Mouse (Mus musculus): ENCODE results near the gene Arhgap17.

Gene Arhgap17

DNA sequence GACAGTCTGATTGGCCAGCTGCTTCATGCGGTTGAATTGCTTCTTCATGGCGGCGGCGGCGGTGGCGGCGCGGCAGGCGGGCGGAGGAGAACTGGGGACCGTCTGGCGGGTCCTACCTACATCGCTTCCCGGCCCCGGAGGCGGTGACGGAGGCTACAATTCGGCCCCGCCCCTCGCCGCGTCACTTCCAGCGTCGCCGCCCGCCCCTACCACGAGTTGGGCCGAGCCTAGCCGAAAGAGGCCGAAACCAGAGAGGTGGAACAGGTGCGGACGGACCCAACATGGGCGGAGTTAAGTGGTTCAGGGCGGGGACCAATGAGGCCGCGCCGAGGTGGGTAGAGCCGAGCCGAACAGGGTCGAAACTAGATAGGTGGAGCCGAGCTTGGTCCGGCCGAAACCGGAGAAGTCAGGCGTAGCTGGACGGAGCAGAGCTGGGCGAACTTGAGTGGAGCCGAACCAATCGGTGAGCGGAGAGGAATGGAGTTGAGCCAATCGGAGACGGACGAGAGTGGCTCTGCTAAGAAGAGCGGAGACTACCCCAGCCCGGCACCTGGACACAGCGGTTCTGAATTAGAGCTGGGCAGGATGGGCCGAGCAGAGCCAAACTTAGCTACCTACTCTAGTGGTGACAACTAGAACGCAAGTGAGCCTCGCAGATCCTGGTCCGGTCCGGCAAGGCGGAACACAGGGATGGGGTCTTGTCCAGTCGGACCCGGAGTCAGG, at the start of gene Arhgap17, which contains the start of gene Lcmt1:
Gene Arhgap17, minus strand, starts transcription at position 157 of the 723 bp plus-strand sequence.
Gene Lcmt1, plus strand, starts transcription at position 26 of the 723 bp plus-strand sequence.
- peak; percentile 94 to 95 for DNase-seq (ENCODE audit: low spot score in 2 of 2)

DNA sequence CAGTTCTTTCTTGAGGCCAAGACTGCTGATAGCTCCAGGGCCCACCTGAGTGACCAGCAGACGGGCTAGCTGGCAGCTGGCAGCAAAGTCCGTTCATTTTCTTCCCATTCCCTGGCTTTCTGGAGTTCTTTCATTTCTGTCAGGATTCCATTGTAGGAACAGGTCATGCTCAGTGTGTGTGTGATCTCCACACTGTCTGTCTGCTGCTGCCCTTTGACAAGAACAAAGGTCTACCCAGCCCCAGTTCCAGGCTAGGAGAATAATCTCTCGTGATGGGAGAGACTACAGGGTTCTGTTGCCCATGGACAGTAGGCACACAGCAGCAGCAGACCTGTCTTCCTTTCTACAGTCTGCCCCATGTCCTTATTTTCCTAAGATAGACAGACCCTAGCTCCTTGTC, 47.9 kb upstream of the Arhgap17 start:
- no peak for DNase-seq (ENCODE audit: low spot score in 2 of 2)

DNA sequence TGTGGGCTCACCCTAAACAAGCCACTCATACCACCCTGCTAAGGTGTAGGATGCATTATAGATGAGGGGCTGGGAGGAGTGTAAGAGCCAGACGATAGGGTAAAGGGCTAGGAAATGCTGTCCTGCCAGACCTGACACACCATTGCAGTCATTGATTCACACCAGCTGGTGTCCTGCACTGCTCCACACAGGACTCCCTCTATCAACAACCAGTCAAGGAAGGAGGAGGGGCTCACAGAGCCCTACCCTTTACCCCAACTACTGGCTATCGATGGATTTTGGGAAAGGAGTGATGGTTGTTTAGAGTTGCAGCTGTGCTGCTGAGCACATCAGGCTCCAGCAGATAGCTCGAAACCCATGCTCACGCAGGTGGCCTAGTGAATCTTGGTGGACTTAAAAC, 47.1 kb upstream of the Arhgap17 start:
- DNase-seq (ENCODE audit: low spot score in 2 of 2): no peak

DNA sequence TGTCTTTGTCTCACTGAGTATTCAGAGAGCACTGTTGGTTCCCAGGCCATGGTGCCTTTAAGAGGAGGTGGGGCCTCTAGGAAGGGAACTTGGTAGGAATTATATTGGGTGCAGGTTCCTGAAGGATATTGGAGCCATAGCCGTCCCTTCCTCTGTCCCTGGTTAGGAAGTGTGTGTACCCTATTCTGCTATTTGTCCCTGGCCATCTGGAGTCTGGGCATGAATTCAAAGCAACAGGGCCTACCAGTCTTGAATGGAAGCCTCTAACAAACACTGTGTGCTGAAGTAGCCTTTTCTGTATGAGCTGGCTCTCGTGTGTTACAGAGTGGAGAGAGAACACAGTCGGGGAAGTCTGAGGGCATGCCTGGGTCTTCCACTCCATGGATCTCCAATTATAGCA, 42.4 kb upstream of the Arhgap17 start:
- DNase-seq (ENCODE audit: low spot score in 2 of 2): peak in 1 of 2 experiments; percentile 9

DNA sequence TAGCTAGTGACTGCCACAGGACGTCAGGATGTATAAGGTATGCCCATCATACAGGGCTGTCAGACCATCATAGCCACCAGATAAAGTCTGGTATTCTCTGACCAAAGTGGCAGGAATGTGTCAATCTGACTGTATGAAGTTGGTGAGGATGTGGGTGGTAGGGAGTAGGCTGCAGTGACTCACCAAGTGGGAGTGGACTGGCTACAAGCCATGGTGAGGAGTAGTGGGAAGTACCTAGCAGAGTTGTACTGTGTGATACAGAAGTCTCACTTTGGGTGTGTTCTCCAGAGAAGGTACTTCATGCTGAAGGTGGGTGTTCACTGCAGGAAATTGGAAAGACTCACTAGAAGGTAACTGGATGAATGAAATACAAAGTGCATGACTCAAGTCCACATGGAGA, 41.4 kb upstream of the Arhgap17 start:
- DNase-seq (ENCODE audit: low spot score in 2 of 2): peak; percentile 61 to 72

DNA sequence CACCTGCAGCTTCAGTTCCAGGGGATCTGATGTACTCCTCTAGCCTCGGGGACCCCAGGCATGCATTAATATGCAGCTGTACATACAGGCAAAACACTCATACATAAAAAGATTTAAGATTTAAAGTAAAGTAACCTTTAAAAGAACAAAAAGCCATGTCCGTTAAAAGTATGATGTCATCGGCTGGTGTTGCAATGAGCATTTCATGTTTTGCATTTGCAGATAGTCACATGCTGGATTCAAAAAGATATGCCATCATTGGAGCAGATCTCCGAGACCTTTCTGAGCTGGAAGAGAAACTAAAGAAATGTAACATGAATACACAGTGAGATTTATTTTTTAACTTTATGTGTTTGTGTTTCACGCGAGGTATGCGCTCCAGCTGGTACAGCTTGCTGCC, 40.8 kb upstream of the Arhgap17 start:
- no peak for DNase-seq (ENCODE audit: low spot score in 2 of 2)

DNA sequence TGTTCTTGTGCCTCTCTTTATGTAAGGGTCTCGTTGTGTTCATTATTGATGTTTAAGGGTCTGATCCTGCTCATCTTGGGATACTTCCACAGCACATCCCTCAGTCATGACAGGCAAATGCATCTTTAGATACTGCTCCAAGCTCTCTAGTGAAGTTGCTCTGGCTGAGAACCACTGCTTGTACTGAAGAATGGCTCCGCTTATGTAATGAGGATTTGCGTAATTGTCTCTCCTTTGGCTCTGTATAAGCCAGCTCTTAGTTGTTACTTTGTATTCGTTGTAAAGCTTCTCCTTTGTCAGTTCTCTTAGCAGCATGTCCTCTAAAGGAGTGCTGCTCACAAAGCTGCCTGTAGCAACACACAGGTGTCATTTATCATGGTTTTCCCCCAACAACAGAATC, 37.3 kb upstream of the Arhgap17 start:
- no peak for DNase-seq (ENCODE audit: low spot score in 2 of 2)

DNA sequence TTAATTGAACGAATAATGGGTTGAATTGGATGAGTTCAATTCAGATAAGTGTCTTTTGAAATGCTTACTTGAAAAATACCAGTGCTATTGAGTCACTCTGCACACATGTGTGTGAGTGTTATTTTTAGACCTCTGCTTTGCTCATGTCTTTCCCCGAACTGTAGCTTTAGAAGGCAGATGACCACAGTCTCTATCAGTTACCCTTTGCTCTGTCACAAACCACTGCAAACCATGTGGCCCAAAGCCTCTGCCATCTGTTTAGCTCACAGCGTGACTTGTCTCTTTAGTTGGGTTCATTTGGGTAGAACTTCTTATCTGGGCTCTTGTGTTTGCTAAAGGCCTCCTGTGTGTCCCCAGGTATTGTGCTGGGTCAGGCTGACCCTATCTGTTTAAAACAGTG, 35.9 kb upstream of the Arhgap17 start:
- no peak for DNase-seq (ENCODE audit: low spot score in 2 of 2)

DNA sequence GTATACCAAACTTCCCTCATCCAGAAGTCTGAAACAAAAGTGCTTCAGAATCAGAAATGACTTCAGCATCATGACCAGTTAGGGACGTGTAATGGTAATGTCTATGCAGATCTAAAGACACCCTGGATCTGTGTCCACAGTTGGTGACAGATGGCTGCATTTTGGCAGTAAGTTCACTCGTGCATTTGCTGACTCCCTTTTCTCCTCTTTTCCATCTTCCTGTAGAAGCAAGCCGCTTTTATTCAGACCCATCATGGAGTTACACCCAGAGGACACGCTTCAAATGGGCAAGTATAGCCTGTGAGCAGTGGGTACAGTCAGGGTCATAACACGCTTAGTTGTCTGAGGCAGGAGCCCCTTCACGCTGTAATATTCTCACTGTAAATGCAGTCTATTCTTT, 34.5 kb upstream of the Arhgap17 start:
- peak in 1 of 2 experiments; percentile 10 for DNase-seq (ENCODE audit: low spot score in 2 of 2)

DNA sequence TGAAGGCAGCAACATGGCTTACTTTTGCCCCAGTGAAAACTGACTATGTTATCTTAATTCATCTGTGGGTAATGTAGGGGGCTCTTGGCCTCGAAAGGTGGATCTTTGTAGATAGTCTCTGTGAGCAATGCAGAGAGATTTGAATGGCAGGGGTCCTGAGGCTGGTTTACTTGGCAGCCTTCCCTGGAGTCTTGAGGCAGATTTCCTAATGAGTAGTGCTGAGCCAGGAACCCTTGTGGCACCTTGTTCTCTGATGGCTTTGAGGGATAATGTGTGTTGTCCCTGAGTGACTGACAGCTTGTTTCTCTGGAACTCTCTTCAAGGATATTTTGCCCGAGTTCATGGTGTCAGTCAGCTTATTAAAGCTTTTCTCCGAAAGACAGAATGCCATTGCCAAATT, 31.4 kb upstream of the Arhgap17 start:
- no peak for DNase-seq (ENCODE audit: low spot score in 2 of 2)

DNA sequence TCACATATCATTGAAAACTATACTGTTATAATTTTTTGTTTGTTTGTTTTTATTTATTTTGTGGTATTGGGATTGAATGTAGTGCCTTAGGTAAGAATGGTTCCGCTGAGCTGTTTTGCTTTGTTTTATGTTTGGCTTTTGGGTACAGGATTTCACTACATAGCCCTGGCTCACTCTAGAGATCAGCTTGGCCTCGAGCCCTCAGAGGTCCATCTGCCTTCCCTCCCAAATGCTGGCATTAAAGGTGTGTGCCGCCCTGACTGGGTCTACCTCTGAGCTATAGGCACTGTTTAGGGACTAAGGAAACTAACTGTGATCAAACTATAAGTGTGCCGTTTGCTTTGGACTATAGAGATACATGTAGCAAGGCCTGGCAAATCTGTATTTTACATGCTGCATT, 29.6 kb upstream of the Arhgap17 start:
- DNase-seq (ENCODE audit: low spot score in 2 of 2): no peak

DNA sequence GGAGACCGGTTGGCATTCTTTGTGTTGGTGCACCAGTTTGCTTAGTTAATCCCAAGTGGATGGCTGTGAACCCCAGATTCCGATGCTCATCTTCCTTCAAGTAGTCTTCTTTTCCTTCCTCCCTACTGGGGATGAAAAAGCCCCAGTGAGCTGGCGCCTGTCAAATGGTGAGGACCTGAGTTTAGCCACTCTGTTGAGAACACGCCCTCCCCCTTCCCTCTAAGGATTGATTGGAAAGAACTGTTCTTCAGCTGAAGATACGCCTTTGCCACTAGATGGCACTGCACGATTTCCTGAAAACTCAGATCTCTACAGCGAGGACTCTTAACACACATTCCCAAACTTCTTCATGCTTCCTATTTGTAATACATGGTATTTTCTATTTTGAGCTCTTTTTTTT, 29.1 kb upstream of the Arhgap17 start:
- peak; percentile 28 to 59 for DNase-seq (ENCODE audit: low spot score in 2 of 2)

DNA sequence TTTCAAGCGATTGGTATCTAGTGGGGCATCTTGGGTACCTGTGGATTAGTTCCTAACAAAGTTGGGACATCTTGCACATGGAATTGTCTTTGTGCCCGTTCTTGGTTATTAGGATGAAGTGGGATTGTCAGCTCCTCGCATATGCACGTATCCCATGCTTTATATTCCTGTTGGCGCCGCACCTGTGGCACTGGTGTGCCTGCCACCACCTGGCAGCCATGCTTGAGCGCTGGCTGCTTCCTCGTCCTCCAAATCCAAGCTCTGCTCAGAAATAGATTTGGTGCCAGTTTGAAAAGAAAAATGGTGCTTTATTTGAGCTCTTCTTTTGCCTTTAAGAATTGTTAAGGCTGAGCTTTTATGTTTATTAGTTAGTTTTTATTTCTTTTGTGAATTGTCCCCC, 28.2 kb upstream of the Arhgap17 start:
- no peak for DNase-seq (ENCODE audit: low spot score in 2 of 2)

DNA sequence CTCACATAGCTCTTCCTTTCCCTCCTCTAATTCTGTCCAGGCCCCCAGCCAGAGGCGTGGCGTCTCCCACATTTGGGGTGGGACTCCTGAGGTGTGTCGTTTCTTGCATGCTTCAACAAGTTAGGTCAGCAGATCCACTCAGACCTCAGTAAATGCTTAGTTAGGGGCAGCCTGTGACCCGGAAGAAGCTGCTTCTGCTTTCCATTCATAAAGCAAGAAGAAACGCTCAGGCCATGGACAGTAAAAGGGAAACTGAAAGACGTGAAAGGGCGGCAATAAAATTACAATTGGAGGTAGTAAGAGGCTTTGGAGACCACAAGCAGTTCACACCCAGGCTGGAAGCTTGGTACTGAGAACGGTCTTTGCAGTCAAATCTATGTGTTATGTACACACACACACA, 27.7 kb upstream of the Arhgap17 start:
- DNase-seq (ENCODE audit: low spot score in 2 of 2): no peak

DNA sequence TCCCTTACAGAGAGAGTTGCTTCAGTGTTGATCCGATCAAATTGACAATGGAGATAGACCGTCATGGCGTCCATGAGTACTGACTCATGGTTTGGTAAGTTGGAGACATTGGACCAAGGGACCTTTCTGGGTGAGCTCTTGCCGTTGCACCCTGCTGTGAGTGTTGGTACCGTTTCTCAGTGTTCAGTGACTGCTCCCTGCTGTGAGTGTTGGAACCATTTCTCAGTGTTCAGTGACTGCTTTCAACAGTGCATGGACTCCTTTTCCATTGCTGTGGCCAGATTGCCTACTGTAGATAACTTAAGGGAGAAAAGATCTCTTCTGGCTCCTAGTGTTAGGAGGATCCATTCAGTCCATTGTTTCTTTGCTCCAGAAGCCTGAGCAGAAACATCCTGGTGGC, 27.2 kb upstream of the Arhgap17 start:
- no peak for DNase-seq (ENCODE audit: low spot score in 2 of 2)

DNA sequence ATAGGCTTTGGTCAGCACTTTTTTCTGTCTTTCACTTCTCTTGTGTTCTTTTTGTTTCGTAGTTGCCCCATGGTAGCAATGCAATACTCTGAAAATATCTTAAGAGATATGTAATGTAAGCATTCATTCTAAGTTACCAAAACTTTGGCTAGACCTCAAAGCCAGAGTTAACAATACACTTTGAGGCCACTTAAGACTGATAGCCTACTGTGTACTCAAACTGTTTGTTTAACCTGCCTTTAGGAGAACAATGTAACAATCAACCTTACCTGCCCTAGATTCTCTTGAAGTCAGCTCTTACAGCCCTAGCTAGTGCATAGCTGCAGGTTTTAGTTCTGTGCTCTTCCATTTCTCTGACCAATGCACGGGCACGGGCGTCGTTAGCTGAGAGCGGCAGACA, 24.6 kb upstream of the Arhgap17 start:
- DNase-seq (ENCODE audit: low spot score in 2 of 2): no peak

DNA sequence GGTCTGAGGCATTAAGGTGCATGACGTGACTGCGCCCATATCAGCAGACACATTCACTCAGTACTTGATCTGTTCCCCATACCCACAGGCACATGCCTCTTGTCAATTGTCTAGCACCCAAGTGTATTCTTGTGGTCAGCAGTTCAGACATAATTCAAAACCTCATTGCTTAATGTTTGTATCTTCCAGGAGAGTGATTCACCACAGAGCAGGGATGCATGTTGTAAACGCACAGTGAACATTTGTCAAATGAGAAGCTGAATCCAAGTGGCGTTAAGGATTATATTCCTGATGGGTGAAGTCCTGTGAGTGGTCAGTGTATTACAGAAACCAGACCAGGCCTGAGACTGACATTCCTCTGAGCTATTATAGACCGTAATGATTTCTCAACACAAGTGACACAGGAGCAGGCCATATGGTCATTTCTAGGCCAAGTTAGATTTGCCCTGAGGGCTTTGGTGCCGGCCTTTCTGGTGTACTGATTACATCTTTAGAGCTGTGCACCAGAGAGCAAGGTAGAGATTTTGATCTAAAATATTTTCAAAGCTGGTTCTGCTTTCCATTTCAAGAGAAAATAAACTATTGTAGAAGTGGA, 20.1 kb upstream of the Arhgap17 start:
- no peak for DNase-seq (ENCODE audit: low spot score in 2 of 2)

DNA sequence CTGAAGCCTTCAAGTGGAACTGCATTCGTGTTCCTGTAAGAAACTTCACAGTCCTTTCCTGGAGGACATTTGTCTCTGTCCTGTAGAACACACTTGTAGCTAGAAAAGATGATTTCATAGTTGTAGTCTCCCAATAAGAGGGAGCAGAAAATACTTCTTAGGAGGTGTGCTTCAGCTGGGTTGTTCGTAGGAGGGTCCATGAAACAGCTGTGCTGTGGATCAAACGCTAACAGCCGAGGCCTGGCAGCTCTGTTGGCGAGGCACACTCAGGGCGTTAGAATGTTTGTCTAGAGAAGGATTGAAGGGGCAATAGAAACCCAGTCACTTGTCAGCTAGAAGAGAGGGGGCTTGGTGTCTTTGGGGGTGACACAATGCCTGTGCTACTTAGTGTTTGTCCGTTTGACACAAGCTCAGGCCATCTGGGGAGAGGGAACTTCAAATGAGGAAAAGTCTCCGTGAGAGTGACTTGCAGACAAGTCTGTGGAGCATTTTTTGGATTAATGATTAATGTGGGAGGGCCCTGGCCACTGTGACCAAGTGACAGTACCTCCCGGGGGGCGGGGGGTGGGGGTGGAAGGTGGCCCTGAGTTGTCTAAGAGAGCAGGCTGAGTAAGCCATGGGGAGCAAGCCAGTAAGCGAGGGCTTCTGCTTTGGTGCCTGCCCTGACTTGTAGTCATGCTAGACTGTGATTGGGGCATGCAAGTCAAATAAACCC, 16.1 kb upstream of the Arhgap17 start:
- no peak for DNase-seq (ENCODE audit: low spot score in 2 of 2)

DNA sequence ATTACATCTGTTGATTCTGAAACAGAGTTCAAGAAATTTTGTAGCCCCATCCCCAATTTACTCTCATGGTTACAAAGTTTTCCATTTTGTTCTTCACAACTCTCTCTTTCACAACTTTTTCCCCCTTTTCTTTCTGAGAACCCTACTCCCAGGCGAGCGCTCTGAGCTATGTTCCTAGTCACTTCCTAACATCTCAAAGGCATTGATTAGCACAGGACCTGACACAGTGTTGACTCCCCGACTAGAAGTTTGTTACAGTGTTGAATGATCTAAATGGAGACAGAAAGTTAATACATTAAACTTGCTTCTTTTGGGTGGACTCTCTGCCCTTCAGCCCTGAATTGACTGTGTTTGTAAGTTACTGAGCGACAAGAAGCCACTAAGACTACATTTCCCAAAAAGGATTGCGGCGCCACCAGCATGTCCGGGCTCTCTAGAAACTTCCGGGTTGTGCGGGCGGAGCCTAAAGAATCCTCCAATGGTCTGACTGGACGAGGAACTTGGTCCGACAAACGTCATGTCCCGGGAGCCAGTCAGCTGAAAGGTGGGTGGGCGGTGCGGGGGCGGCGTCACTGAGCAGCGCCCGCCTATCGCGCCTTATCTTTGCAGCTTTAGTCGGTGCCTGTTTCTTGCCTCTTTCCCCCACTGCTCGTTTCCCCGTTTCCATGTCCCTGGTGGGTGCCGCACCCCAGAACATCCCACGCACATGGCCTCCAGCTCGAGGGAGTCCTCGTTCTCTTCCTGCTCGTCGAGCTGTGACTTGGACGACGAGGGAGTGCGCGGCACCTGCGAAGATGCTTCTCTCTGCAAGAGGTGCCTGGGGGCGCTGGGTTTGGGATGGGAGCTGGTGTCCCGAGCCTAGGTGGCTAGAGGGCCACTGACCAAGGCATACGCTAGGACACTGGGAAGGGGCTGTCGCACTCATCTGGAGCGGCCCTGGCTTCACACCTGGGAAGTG, 8.0 kb upstream of the Arhgap17 start:
- peak; percentile 93 to 97 for DNase-seq (ENCODE audit: low spot score in 2 of 2)

DNA sequence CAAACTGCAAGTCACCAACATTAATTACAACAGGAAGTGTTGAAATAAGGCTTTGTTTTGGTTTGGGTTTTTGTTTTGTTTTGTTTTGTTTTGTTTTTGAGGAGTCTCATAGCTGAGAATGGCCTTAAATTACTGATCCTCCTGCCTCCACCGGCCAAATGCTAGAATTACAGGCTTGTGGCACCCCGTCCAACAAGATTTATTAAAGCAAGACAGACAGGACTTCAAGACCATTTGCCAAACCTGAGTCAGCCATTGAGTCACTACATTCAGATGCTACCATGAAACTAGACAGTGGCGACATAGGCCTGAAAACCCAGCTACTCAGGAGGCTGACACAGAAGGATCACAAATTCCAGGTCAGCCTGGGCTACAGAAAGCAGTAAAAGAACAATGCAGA, 1.8 kb upstream of the Arhgap17 start:
- no peak for DNase-seq (ENCODE audit: low spot score in 2 of 2)

DNA sequence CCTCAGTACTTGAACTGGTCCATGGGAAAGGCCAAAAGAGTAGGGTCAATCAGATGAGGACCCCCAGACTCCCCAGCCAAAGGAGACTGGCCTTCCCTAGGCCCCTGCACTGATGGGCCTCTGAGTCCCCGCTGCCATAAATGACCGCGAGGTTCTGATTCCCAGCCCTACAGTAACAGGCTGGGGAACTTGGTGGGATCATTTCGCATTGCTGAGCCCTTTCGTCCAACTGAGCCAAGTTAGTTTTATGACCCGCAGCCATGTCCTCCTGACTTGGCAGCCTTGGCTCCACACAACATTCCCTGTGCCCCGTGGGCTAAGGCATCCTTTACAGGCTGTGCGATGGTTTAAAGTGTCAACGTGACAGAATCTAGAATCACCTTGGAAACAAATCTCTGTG, 985 bp upstream of the Arhgap17 start:
- no peak for DNase-seq (ENCODE audit: low spot score in 2 of 2)
